Mouse (Mus musculus) forebrain, embryonic 15.5 days (tissue): ENCODE results near the gene Xirp1. TPM values are rescaled to one million over a fixed set of nuclear protein-coding genes. Genes with fewer than 3 reads are reported as not detected.
A peak's percentile ranks its signal among the peaks of the same experiment; 100 is the strongest.

ENCODE experiments used
- ATAC-seq: fragments of 200-750 bp; cut with Nextera tagmentation; replicated peaks from 2 replicates; pipeline ENCODE4 v1.8.0; 2017; ENCODE audit warnings: mild to moderate bottlenecking, moderate TSS enrichment, moderate library complexity
- H3K27ac ChIP-seq: fragments of 300-500 bp; sonication (generic); replicated peaks from 2 replicates; pipeline ENCODE4 v1.5.1; 2015; ENCODE audit warnings: mild to moderate bottlenecking, inconsistent platforms
- H3K27me3 ChIP-seq: fragments of 300-500 bp; sonication (generic); 2 replicates; pipeline ENCODE4 v1.6.1; 2015; ENCODE audit warnings: inconsistent platforms
- H3K36me3 ChIP-seq: fragments of 300-500 bp; sonication (generic); 2 replicates; pipeline ENCODE4 v1.6.1; 2015; ENCODE audit warnings: mild to moderate bottlenecking, inconsistent platforms
- H3K4me1 ChIP-seq: fragments of 300-500 bp; sonication (generic); 2 replicates; pipeline ENCODE4 v1.6.1; 2015; ENCODE audit warnings: inconsistent platforms
- H3K4me2 ChIP-seq: fragments of 300-500 bp; sonication (generic); replicated peaks from 2 replicates; pipeline ENCODE4 v1.6.1; 2015; ENCODE audit warnings: mild to moderate bottlenecking, inconsistent platforms
- H3K4me3 ChIP-seq: fragments of 300-500 bp; sonication (generic); 2 replicates; pipeline ENCODE4 v1.5.1; 2015; ENCODE audit warnings: mild to moderate bottlenecking, inconsistent platforms
- H3K9ac ChIP-seq: fragments of 300-500 bp; sonication (generic); replicated peaks from 2 replicates; pipeline ENCODE4 v1.6.1; 2015; ENCODE audit warnings: mild to moderate bottlenecking, inconsistent platforms
- H3K9me3 ChIP-seq: fragments of 300-500 bp; sonication (generic); 2 replicates; pipeline ENCODE4 v1.6.1; 2016; ENCODE audit warnings: inconsistent platforms
- WGBS: fragments of 180-500 bp; shearing (Covaris S2); methylation state at CpG from one replicate; pipeline ENCODE4 v1.1.7; 2015; ENCODE audit warnings: mixed read lengths; 5-methylcytosine and 5-hydroxymethylcytosine counted together
- polyA plus RNA-seq: library from polyadenylated mRNA; unstranded; fragments of >200 nt; fragmentation: Nextera tagmentation; extraction: Ambion mirVana; gene quantifications from 2 replicates; pipeline ENCODE4 v1.2.1, GENCODE M21; 2015

Xirp1 gene
- polyA plus RNA-seq, 1 experiment from 2014 or later = not detected

DNA sequence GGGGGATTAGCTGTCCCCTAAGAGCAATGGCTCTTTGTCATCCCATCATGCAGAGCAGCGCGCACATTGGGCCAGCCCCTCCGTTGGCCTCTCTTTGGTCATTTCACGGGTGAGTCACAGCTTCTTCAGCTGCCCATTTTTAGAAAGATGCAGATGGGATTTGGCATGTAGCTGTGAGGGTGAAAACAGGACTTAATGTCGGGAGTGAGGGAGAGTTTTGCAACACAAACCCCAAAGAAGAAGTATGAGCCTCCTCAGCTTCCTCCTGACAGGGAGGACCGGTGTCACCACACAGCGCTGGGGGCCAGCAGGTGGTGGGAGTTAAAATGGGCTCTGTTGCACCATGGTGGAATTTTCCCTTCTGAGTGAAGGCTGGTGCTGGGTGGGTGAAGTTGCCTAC is 19.7 kb upstream of the Xirp1 start:
- Histone ChIP-seq H3K9ac (no peak overlapping the region), H3K9me3 (no peaks in the 10 kb centered on the region), H3K4me1 (0 out of 2 replicates have a peak, but pooled peaks cover 3% of the 10 kb centered on the region), H3K27ac (no peak overlapping the region), H3K36me3 (no peaks in the 10 kb centered on the region), H3K4me3 (no peak overlapping the region), H3K4me2 (no peak overlapping the region), H3K27me3 (no peaks in the 10 kb centered on the region)
- ATAC-seq = no peak
- 82% methylated on average over 7 of the region's 7 CpGs for WGBS

DNA sequence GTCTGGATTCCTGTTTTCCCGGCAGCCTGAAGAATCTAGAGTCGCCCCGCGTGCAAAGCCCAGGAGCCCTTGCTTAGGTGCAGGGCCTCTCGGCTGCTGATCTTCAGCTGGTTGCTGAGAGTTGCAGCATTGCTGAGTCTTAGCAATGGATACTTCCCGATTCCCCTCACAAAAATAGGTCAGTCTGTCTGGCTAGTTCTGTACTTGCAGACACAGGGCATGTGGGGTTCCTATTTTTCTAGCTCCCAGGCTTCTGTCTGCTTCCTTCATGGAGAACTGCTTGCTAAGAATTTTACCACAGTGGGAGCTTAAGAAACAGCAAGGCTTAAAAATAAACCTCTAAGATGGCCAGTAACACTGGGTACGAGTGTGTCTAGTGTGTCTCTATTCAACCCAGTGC is 14.0 kb upstream of the Xirp1 start:
- Histone ChIP-seq H3K9me3 (no peaks in the 10 kb centered on the region), H3K36me3 (no peaks in the 10 kb centered on the region), H3K4me3 (no peak overlapping the region), H3K9ac (no peak overlapping the region), H3K4me2 (no peak overlapping the region), H3K4me1 (no peaks in the 10 kb centered on the region), H3K27ac (no peak overlapping the region), H3K27me3 (no peaks in the 10 kb centered on the region)
- 91% methylated on average over 7 of the region's 7 CpGs for WGBS
- no peak for ATAC-seq

DNA sequence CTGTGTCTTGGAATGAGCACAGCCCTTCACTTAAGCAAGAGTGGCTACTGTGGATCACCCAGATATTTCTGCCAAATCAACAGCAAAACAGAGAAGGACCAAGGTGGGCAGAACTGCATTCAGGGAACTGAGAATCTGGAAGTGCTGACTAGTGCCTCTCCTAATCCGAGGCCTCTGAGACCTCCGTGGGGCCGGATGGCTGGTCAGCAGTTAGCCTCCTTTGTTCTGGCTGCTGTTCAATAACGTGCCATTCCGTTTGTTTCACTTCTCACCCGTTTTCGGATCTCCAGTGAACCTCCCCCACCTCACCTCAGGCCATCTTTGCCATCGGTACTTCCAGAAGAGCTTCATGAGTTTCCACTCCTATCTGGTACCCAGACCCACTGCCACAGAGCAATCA is 11.0 kb upstream of the Xirp1 start:
- H3K9me3 ChIP-seq = no peaks in the 10 kb centered on the region
- no peak overlapping the region for H3K27ac ChIP-seq
- H3K27me3 ChIP-seq = no peaks in the 10 kb centered on the region
- H3K9ac ChIP-seq = no peak overlapping the region
- H3K4me2 ChIP-seq = no peak overlapping the region
- no peaks in the 10 kb centered on the region for H3K36me3 ChIP-seq
- H3K4me1 ChIP-seq = no peaks in the 10 kb centered on the region
- 72% methylated on average over 8 of the region's 8 CpGs for WGBS
- ATAC-seq = no peak
- H3K4me3 ChIP-seq = no peak overlapping the region

DNA sequence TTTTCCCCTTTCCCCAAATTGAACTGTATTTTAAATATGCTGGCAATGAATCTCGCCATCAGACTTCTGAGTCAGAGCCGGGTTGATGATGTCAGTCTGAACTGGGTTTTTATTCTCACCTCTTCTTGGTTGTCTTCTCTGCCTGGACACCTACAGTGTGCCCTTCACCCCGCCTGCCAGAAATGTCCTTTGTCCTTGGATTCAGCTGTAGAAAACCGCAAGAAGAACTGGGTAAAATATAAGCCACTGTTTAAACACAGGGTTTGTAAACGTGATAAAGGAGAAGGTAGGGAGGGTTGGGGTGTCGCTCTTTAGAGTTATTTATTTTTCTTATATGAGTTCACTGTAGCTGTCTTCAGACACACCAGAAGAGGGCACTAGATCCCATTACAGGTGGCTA is 9.3 kb upstream of the Xirp1 start:
- Histone ChIP-seq H3K27me3 (no peaks in the 10 kb centered on the region), H3K27ac (no peak overlapping the region), H3K9me3 (no peaks in the 10 kb centered on the region), H3K9ac (no peak overlapping the region), H3K4me3 (no peak overlapping the region), H3K36me3 (no peaks in the 10 kb centered on the region), H3K4me1 (0 out of 2 replicates have a peak, but pooled peaks cover under 1% of the 10 kb centered on the region), H3K4me2 (no peak overlapping the region)
- 93% methylated on average over 6 of the region's 6 CpGs for WGBS
- no peak for ATAC-seq

DNA sequence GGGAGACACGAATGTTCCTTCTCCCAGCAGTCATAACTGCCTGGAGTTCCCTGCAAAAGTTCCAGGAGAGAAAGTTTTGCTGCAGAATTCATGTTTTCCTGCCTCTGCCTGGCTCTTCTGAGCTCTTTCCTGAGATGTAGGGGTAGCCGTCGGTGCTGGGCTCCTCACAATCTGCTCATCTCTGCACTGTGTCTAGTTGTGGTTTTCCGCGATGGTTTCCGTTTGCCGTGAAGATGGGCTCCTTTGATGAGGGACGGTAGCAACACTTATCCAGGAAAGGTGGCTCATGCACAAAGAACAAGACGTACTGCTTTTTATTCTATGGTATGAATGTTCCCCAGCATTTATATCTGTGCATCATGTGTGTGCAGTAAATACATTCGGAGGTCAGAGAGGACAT is 7.0 kb upstream of the Xirp1 start:
- Histone ChIP-seq H3K36me3 (no peaks in the 10 kb centered on the region), H3K4me2 (no peak overlapping the region), H3K9ac (no peak overlapping the region), H3K9me3 (no peaks in the 10 kb centered on the region), H3K4me3 (no peak overlapping the region), H3K4me1 (0 out of 2 replicates have a peak, but pooled peaks cover 8% of the 10 kb centered on the region), H3K27ac (no peak overlapping the region), H3K27me3 (no peaks in the 10 kb centered on the region)
- WGBS = 90% methylated on average over 10 of the region's 10 CpGs
- ATAC-seq = no peak

DNA sequence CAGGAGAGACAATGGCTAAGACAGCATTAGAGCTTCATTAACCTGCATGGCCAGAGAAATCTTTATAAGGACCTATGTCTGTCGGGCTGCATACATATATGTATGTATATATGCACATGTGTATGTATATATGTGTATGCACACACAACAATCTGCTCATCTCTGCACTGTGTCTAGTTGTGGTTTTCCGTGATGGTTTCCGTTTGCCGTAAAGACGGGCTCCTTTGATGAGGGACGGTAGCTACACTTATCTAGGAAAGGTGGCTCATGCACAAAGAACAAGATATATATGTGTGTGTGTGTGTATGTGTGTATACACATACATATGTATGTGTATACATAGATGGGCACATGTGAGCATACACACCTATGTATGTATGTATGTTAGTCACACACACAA is 6.5 kb upstream of the Xirp1 start:
- Histone ChIP-seq H3K27ac (no peak overlapping the region), H3K4me1 (0 out of 2 replicates have a peak, but pooled peaks cover 8% of the 10 kb centered on the region), H3K27me3 (no peaks in the 10 kb centered on the region), H3K9ac (no peak overlapping the region), H3K9me3 (no peaks in the 10 kb centered on the region), H3K36me3 (no peaks in the 10 kb centered on the region), H3K4me2 (no peak overlapping the region), H3K4me3 (no peak overlapping the region)
- 93% methylated on average over 6 of the region's 6 CpGs for WGBS
- ATAC-seq = no peak

DNA sequence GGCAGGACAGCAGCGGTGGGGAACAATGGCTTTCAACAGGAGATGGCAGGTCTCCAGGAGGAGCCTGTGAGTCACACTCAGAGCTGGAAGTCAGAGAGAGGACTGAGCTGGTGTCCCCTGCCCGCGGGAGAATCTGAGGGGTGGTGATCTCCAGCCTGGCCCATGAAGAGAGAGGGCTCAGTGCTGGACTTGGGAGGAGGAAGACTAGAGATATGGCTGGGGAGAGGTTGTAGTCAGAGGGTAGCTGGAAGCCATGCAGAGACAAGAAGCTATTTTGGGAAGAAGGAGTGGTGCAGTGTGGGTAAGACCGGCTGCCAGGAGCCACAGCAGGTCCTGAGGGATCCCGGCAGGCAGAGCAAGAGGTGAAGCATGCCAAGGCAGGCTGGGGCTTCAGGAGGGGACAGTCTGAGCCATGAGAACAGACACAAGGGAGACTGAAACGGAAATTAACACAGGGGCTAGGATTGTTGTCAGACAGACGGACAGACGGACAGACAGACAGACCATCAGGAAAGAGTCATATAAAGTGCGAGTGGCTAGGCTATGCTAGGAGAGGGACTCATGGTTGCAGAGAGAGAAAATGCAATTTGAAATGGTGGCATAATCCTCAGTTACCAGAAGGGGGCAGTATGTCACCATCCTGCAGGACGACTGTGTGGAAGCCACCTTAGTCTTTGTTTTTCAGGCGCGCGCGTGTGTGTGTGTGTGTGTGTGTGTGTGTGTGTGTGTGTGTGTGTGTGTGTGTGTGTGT is 4.2 kb upstream of the Xirp1 start:
- no peaks in the 10 kb centered on the region for H3K27me3 ChIP-seq
- no peak overlapping the region for H3K4me2 ChIP-seq
- H3K4me1 ChIP-seq = 0 out of 2 replicates have a peak, but pooled peaks cover 12% of the 10 kb centered on the region
- H3K4me3 ChIP-seq = no peak overlapping the region
- 23% methylated on average over 14 of the region's 14 CpGs for WGBS
- no peaks in the 10 kb centered on the region for H3K36me3 ChIP-seq
- no peaks in the 10 kb centered on the region for H3K9me3 ChIP-seq
- peak; percentile 70 for ATAC-seq
- H3K27ac ChIP-seq = no peak overlapping the region
- no peak overlapping the region for H3K9ac ChIP-seq

DNA sequence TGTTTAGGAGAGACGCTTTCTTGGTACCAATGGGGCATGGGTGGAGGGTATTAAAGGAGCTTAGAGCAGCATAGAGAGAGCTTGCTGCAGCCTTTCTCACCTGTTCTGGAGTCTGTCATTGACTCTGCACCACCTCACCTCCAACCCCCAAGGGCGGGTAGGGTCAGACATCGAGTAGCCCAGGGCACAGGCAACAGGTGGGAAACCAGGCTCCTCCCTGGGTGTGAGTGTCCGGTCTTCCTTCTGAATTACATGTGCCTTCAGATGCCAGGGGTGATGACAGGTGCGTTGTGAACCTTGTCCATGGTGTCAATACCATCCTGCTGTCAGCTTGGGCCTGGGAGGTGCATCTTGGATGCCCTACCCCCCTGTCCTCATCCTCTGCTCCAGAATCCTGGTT is 1.2 kb upstream of the Xirp1 start:
- H3K36me3 ChIP-seq = no peaks in the 10 kb centered on the region
- H3K9me3 ChIP-seq = no peaks in the 10 kb centered on the region
- 76% methylated on average over 5 of the region's 5 CpGs for WGBS
- H3K4me1 ChIP-seq = peaks cover 14% of the 10 kb centered on the region; the same call in 1 of the 2 replicates
- no peaks in the 10 kb centered on the region for H3K27me3 ChIP-seq
- H3K9ac ChIP-seq = no peak overlapping the region
- H3K4me3 ChIP-seq = no peak overlapping the region
- no peak overlapping the region for H3K4me2 ChIP-seq
- no peak for ATAC-seq
- H3K27ac ChIP-seq = no peak overlapping the region

DNA sequence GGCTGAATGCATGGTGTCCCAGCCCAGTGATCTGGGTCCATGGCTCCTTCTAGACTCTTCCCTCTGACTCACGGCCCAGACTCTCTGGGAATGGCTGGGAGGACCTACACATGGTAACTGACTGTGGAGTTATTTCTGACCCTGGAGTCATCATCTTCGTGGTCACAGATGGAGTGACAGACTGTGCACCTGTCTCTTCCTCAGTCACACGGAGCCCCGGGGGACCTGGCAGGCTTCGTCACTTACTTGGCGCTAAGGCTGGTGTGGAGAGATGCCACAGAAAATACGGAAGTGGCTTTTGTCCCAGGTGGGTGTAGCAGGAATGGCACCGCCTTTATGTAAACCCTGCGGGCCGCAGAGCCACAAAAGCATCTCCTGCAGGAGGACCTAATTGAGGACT is 773 bp upstream of the Xirp1 start:
- Histone ChIP-seq H3K9me3 (no peaks in the 10 kb centered on the region), H3K4me2 (no peak overlapping the region), H3K4me1 (peaks cover 14% of the 10 kb centered on the region; the same call in 1 of the 2 replicates), H3K27ac (no peak overlapping the region), H3K4me3 (no peak overlapping the region), H3K27me3 (no peaks in the 10 kb centered on the region), H3K36me3 (no peaks in the 10 kb centered on the region), H3K9ac (no peak overlapping the region)
- ATAC-seq = 0 out of 2 replicates have a peak, but pooled peaks have one; percentile 34
- 54% methylated on average over 10 of the region's 10 CpGs for WGBS

DNA sequence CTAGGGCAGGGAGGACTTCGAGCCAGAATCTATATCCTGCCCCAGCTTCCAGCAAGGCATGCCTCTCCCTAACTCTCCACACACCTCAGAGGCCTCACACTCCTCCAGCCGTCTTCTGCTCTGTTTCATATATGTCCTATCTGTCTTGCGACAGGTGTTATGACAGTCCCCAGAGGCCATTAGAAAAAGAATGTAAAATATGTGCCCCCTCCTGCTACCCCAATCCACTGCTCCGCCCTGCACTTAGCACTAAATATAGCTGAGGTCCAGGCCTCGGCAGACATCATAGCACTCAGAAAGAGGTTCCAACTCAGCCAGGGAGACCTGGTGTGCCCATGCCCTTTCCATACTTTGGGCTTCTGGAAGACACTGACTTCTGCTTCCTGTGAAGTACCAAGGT is 2.2 kb downstream of the Xirp1 start:
- WGBS = 79% methylated on average over 5 of the region's 5 CpGs
- no peak overlapping the region for H3K27ac ChIP-seq

DNA sequence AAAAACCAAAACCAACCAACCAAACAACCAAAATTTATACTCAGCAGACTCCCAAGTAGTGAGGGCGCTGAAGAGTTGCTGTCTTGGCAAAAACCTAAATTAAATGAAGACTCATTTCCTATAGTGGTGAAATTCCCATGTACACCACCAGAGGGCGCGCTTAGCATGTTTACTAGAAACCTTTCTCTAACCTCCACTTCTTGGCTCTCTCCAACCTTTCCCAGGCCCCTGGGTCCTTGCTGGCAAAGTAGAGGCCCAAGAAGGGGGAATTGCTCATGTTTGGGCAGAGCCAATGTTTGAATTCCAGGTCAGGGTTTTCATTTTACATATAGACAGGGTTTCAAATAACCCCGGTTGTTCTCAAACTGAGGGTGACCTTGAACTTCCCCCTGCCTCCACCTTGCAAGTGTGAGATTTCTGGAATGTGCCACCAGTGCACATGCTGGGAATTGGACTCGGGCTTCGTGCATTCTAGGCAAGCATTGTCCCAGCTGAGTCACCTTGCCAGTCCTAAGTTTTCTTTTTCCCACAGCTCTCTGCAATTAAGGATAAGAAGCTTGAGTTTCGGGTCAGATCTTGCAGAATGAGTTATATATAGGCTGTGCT is 3.0 kb downstream of the Xirp1 start:
- no peak overlapping the region for H3K4me2 ChIP-seq
- H3K9ac ChIP-seq = no peak overlapping the region
- no peaks in the 10 kb centered on the region for H3K9me3 ChIP-seq
- peaks cover 6% of the 10 kb centered on the region; the same call in 1 of the 2 replicates for H3K4me1 ChIP-seq
- ATAC-seq = no peak
- no peaks in the 10 kb centered on the region for H3K36me3 ChIP-seq
- H3K4me3 ChIP-seq = no peak overlapping the region
- 42% methylated on average over 7 of the region's 7 CpGs for WGBS
- H3K27ac ChIP-seq = no peak overlapping the region
- H3K27me3 ChIP-seq = no peaks in the 10 kb centered on the region

More for the DNA sequence above, 2.2 kb downstream of the Xirp1 start:
- no peak for ATAC-seq
- H3K27me3 ChIP-seq = no peaks in the 10 kb centered on the region
- H3K36me3 ChIP-seq = no peaks in the 10 kb centered on the region
- no peak overlapping the region for H3K9ac ChIP-seq
- H3K4me2 ChIP-seq = no peak overlapping the region
- no peak overlapping the region for H3K4me3 ChIP-seq
- H3K9me3 ChIP-seq = no peaks in the 10 kb centered on the region
- peaks cover 8% of the 10 kb centered on the region; the same call in 1 of the 2 replicates for H3K4me1 ChIP-seq

DNA sequence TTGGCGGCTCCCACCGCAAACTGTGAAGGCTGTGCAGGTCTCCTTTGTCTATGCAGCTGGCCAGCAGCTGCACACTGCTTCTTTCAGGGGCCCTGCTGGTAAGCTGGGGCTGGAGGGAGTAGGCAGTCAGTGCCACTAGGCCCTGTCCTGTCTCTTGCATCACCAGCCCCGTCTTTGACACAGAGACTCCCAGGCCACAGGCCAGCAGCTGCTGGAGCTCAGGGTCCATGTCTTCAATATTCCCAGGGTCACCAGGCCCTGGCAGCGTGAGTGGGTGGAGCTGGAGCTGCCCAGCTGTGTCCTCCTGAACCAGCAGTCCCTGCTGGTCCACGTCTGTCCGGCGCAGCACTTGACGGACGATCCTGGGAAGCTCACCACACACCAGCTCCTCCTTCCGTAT is 6.4 kb downstream of the Xirp1 start:
- Histone ChIP-seq H3K27ac (no peak overlapping the region), H3K4me2 (no peak overlapping the region), H3K4me1 (peaks cover 2% of the 10 kb centered on the region; the same call in 1 of the 2 replicates), H3K36me3 (no peaks in the 10 kb centered on the region), H3K9me3 (no peaks in the 10 kb centered on the region), H3K27me3 (no peaks in the 10 kb centered on the region), H3K4me3 (no peak overlapping the region), H3K9ac (no peak overlapping the region)
- no peak for ATAC-seq
- 77% methylated on average over 10 of the region's 10 CpGs for WGBS
